Mouse (Mus musculus): Measurements from ENCODE around the gene Thbs1. TPM values are rescaled to one million over a fixed set of nuclear protein-coding genes. Genes with fewer than 3 reads are reported as not detected.
A peak's percentile ranks its signal among the peaks of the same experiment; 100 is the strongest.

Thbs1 gene
- polyA plus RNA-seq, 1 experiment from 2014 or later, result 26.5 TPM

GRCm38 (mm10) chr2:118102169-118102568 is 9.5 kb upstream of the Thbs1 start:
- no peak for ATAC-seq (ENCODE audit: insufficient number of reproducible peaks, insufficient read depth, low FRiP score, low read depth)
- no peaks in the 10 kb centered on the region for H3K36me3 ChIP-seq (ENCODE audit: control insufficient read depth, insufficient read depth, low read length)
- no peaks in the 10 kb centered on the region for H3K4me1 ChIP-seq (ENCODE audit: control insufficient read depth in 2 of 2, insufficient read depth in 2 of 2, low read length in 2 of 2)
- no peak overlapping the region for H3K9ac ChIP-seq (ENCODE audit: low read length)
- no peak overlapping the region for H3K4me3 ChIP-seq (ENCODE audit: control insufficient read depth in 1 of 2, insufficient read depth in 1 of 2, low read depth in 1 of 2, low read length in 2 of 2)
- no peak overlapping the region for H3K27ac ChIP-seq (replicated peaks in 1 of 2; ENCODE audit: control insufficient read depth in 1 of 2, insufficient read depth in 1 of 2, low read depth in 2 of 2, low read length in 2 of 2)
- no peaks in the 10 kb centered on the region for H3K9me3 ChIP-seq (ENCODE audit: control insufficient read depth, low read length)
- 65% methylated on average over 4 of the region's 4 CpGs for WGBS
- H3K27me3 ChIP-seq (ENCODE audit: control insufficient read depth, insufficient read depth, low read length), result no peaks in the 10 kb centered on the region
- no peak overlapping the region for H3K4me2 ChIP-seq (ENCODE audit: low read length)

GRCm38 (mm10) chr2:118110225-118110915 is 1.3 kb upstream of the Thbs1 start:
- 24% methylated on average over 17 of the region's 17 CpGs for WGBS
- Histone ChIP-seq H3K27me3 (ENCODE audit: control insufficient read depth, insufficient read depth, low read length) (no peaks in the 10 kb centered on the region), H3K9ac (ENCODE audit: low read length) (peak overlapping the region; percentile 75; the same call in 1 of the 2 replicates)

GRCm38 (mm10) chr2:118111116-118111487 is 574 bp upstream of the Thbs1 start:
- H3K4me3 ChIP-seq (ENCODE audit: control insufficient read depth in 1 of 2, insufficient read depth in 1 of 2, low read depth in 1 of 2, low read length in 2 of 2), result peak overlapping the region; percentile 52 to 87
- ATAC-seq (ENCODE audit: insufficient number of reproducible peaks, insufficient read depth, low FRiP score, low read depth), result peak; percentile 73

More at GRCm38 (mm10) chr2:118110225-118110915, 1.3 kb upstream of the Thbs1 start:
- ATAC-seq (ENCODE audit: insufficient number of reproducible peaks, insufficient read depth, low FRiP score, low read depth), result no peak
- Histone ChIP-seq H3K4me2 (ENCODE audit: low read length) (peak overlapping the region; percentile 92), H3K27ac (replicated peaks in 1 of 2; ENCODE audit: control insufficient read depth in 1 of 2, insufficient read depth in 1 of 2, low read depth in 2 of 2, low read length in 2 of 2) (peak overlapping the region; percentile 39 to 51; a peak in 2 of 4 replicates), H3K9me3 (ENCODE audit: control insufficient read depth, low read length) (no peaks in the 10 kb centered on the region), H3K36me3 (ENCODE audit: control insufficient read depth, insufficient read depth, low read length) (peaks cover 10% of the 10 kb centered on the region), H3K4me1 (ENCODE audit: control insufficient read depth in 2 of 2, insufficient read depth in 2 of 2, low read length in 2 of 2) (peaks cover 17 to 18% of the 10 kb centered on the region in 2 experiments), H3K4me3 (ENCODE audit: control insufficient read depth in 1 of 2, insufficient read depth in 1 of 2, low read depth in 1 of 2, low read length in 2 of 2) (peak overlapping the region; percentile 17 to 52; a peak in 3 of 4 replicates)

GRCm38 (mm10) chr2:118112438-118112837 is 762 bp downstream of the Thbs1 start:
- peaks cover 17 to 18% of the 10 kb centered on the region in 2 experiments for H3K4me1 ChIP-seq (ENCODE audit: control insufficient read depth in 2 of 2, insufficient read depth in 2 of 2, low read length in 2 of 2)
- ATAC-seq (ENCODE audit: insufficient number of reproducible peaks, insufficient read depth, low FRiP score, low read depth), result no peak
- H3K36me3 ChIP-seq (ENCODE audit: control insufficient read depth, insufficient read depth, low read length), result peaks cover 31% of the 10 kb centered on the region
- H3K9ac ChIP-seq (ENCODE audit: low read length), result peak overlapping the region; percentile 75
- peak overlapping the region; percentile 52 to 87 for H3K4me3 ChIP-seq (ENCODE audit: control insufficient read depth in 1 of 2, insufficient read depth in 1 of 2, low read depth in 1 of 2, low read length in 2 of 2)
- peak overlapping the region; percentile 92 for H3K4me2 ChIP-seq (ENCODE audit: low read length)
- no peak overlapping the region for H3K27ac ChIP-seq (replicated peaks in 1 of 2; ENCODE audit: control insufficient read depth in 1 of 2, insufficient read depth in 1 of 2, low read depth in 2 of 2, low read length in 2 of 2)
- WGBS, result 9% methylated on average over 5 of the region's 5 CpGs
- no peaks in the 10 kb centered on the region for H3K9me3 ChIP-seq (ENCODE audit: control insufficient read depth, low read length)
- H3K27me3 ChIP-seq (ENCODE audit: control insufficient read depth, insufficient read depth, low read length), result no peaks in the 10 kb centered on the region

More at GRCm38 (mm10) chr2:118111116-118111487, 574 bp upstream of the Thbs1 start:
- Histone ChIP-seq H3K27ac (replicated peaks in 1 of 2; ENCODE audit: control insufficient read depth in 1 of 2, insufficient read depth in 1 of 2, low read depth in 2 of 2, low read length in 2 of 2) (peak overlapping the region; percentile 69 to 93), H3K9me3 (ENCODE audit: control insufficient read depth, low read length) (no peaks in the 10 kb centered on the region), H3K4me1 (ENCODE audit: control insufficient read depth in 2 of 2, insufficient read depth in 2 of 2, low read length in 2 of 2) (peaks cover 17 to 18% of the 10 kb centered on the region in 2 experiments), H3K9ac (ENCODE audit: low read length) (peak overlapping the region; percentile 75), H3K36me3 (ENCODE audit: control insufficient read depth, insufficient read depth, low read length) (peaks cover 17% of the 10 kb centered on the region), H3K4me2 (ENCODE audit: low read length) (peak overlapping the region; percentile 92), H3K27me3 (ENCODE audit: control insufficient read depth, insufficient read depth, low read length) (no peaks in the 10 kb centered on the region)
- under 1% methylated on average over 16 of the region's 16 CpGs for WGBS

- peak overlapping the region; percentile 52 to 87 for H3K4me3 ChIP-seq (ENCODE audit: control insufficient read depth in 1 of 2, insufficient read depth in 1 of 2, low read depth in 1 of 2, low read length in 2 of 2)
- no peak for ATAC-seq (ENCODE audit: insufficient number of reproducible peaks, insufficient read depth, low FRiP score, low read depth)
- peak overlapping the region; percentile 75 for H3K9ac ChIP-seq (ENCODE audit: low read length)
- no peaks in the 10 kb centered on the region for H3K27me3 ChIP-seq (ENCODE audit: control insufficient read depth, insufficient read depth, low read length)
- no peak overlapping the region for H3K27ac ChIP-seq (replicated peaks in 1 of 2; ENCODE audit: control insufficient read depth in 1 of 2, insufficient read depth in 1 of 2, low read depth in 2 of 2, low read length in 2 of 2)
- H3K9me3 ChIP-seq (ENCODE audit: control insufficient read depth, low read length), result no peaks in the 10 kb centered on the region
- H3K4me1 ChIP-seq (ENCODE audit: control insufficient read depth in 2 of 2, insufficient read depth in 2 of 2, low read length in 2 of 2), result peaks cover 17 to 18% of the 10 kb centered on the region in 2 experiments
- peaks cover 36% of the 10 kb centered on the region for H3K36me3 ChIP-seq (ENCODE audit: control insufficient read depth, insufficient read depth, low read length)
- WGBS, result 35% methylated on average over 21 of the region's 21 CpGs
- peak overlapping the region; percentile 92 for H3K4me2 ChIP-seq (ENCODE audit: low read length)
Measured at GRCm38 (mm10) chr2:118112846-118113479, 1.3 kb downstream of the Thbs1 start.

GRCm38 (mm10) chr2:118113808-118114524 is 2.3 kb downstream of the Thbs1 start:
- Histone ChIP-seq H3K36me3 (ENCODE audit: control insufficient read depth, insufficient read depth, low read length) (peaks cover 46% of the 10 kb centered on the region), H3K4me2 (ENCODE audit: low read length) (peak overlapping the region; percentile 92), H3K9me3 (ENCODE audit: control insufficient read depth, low read length) (no peaks in the 10 kb centered on the region), H3K4me3 (ENCODE audit: control insufficient read depth in 1 of 2, insufficient read depth in 1 of 2, low read depth in 1 of 2, low read length in 2 of 2) (peak overlapping the region; percentile 3 to 52; a peak in 3 of 4 replicates), H3K9ac (ENCODE audit: low read length) (peak overlapping the region; percentile 75), H3K27me3 (ENCODE audit: control insufficient read depth, insufficient read depth, low read length) (no peaks in the 10 kb centered on the region), H3K27ac (replicated peaks in 1 of 2; ENCODE audit: control insufficient read depth in 1 of 2, insufficient read depth in 1 of 2, low read depth in 2 of 2, low read length in 2 of 2) (no peak overlapping the region), H3K4me1 (ENCODE audit: control insufficient read depth in 2 of 2, insufficient read depth in 2 of 2, low read length in 2 of 2) (peaks cover 17 to 18% of the 10 kb centered on the region in 2 experiments)
- ATAC-seq (ENCODE audit: insufficient number of reproducible peaks, insufficient read depth, low FRiP score, low read depth), result no peak
- 61% methylated on average over 8 of the region's 8 CpGs for WGBS

GRCm38 (mm10) chr2:118114671-118115070 is 3.0 kb downstream of the Thbs1 start:
- peak overlapping the region; percentile 92 for H3K4me2 ChIP-seq (ENCODE audit: low read length)
- H3K27ac ChIP-seq (replicated peaks in 1 of 2; ENCODE audit: control insufficient read depth in 1 of 2, insufficient read depth in 1 of 2, low read depth in 2 of 2, low read length in 2 of 2), result no peak overlapping the region
- H3K9me3 ChIP-seq (ENCODE audit: control insufficient read depth, low read length), result no peaks in the 10 kb centered on the region
- peaks cover 16 to 17% of the 10 kb centered on the region in 2 experiments for H3K4me1 ChIP-seq (ENCODE audit: control insufficient read depth in 2 of 2, insufficient read depth in 2 of 2, low read length in 2 of 2)
- H3K36me3 ChIP-seq (ENCODE audit: control insufficient read depth, insufficient read depth, low read length), result peaks cover 53% of the 10 kb centered on the region
- H3K9ac ChIP-seq (ENCODE audit: low read length), result peak overlapping the region; percentile 38; the same call in 1 of the 2 replicates
- WGBS, result 75% methylated on average over 10 of the region's 10 CpGs
- peak overlapping the region; percentile 3 to 52; a peak in 3 of 4 replicates for H3K4me3 ChIP-seq (ENCODE audit: control insufficient read depth in 1 of 2, insufficient read depth in 1 of 2, low read depth in 1 of 2, low read length in 2 of 2)
- H3K27me3 ChIP-seq (ENCODE audit: control insufficient read depth, insufficient read depth, low read length), result no peaks in the 10 kb centered on the region
- ATAC-seq (ENCODE audit: insufficient number of reproducible peaks, insufficient read depth, low FRiP score, low read depth), result no peak
